Mouse (Mus musculus) heart, postnatal 0 days (tissue): Measurements from ENCODE around the gene Sptbn4. TPM values are rescaled to one million over a fixed set of nuclear protein-coding genes. Genes with fewer than 3 reads are reported as not detected.
"Not testable (repeated sequence)": the region's sequence is repeated elsewhere in the genome, so short reads cannot be mapped to it uniquely, and the experiment has no call there.

Experiments
- ATAC-seq: fragments of 200-750 bp; cut with Nextera tagmentation; 2 replicates; pipeline ENCODE4 v1.8.0; 2017; ENCODE audit warnings: low read depth, moderate number of reproducible peaks, moderate library complexity; ENCODE audit not compliant: insufficient read depth
- DNase-seq: peaks from one replicate; pipeline ENCODE4 v3.0.0-alpha.2; 2016; ENCODE audit warnings: low spot score
- H3K27ac ChIP-seq: fragments of 300-500 bp; sonication (generic); 2 replicates; pipeline ENCODE4 v1.5.1; 2014; ENCODE audit warnings: low read depth, mild to moderate bottlenecking
- H3K27me3 ChIP-seq: fragments of 300-500 bp; sonication (generic); 2 replicates; pipeline ENCODE4 v1.6.1; 2014; ENCODE audit warnings: low read length, mixed read lengths; ENCODE audit not compliant: control insufficient read depth, insufficient read depth
- H3K36me3 ChIP-seq: fragments of 300-500 bp; sonication (generic); replicated peaks from 2 replicates; pipeline ENCODE4 v1.6.1; 2014; ENCODE audit warnings: low read length, mixed read lengths; ENCODE audit not compliant: control insufficient read depth, insufficient read depth
- H3K4me1 ChIP-seq: fragments of 300-500 bp; sonication (generic); 2 replicates; pipeline ENCODE4 v1.6.1; 2014; ENCODE audit warnings: antibody characterized with exemption; ENCODE audit not compliant: control insufficient read depth, insufficient read depth
- H3K4me2 ChIP-seq: fragments of 300-500 bp; sonication (generic); 2 replicates; pipeline ENCODE4 v1.6.1; 2014; ENCODE audit warnings: low read depth, mild to moderate bottlenecking, low read length, moderate library complexity
- H3K4me3 ChIP-seq: fragments of 300-500 bp; sonication (generic); 2 replicates; pipeline ENCODE4 v1.5.1; 2014; ENCODE audit warnings: low read depth, low read length
- H3K9ac ChIP-seq: fragments of 300-500 bp; sonication (generic); replicated peaks from 2 replicates; pipeline ENCODE4 v1.6.1; 2014; ENCODE audit warnings: low read depth, low read length, mixed read lengths
- H3K9me3 ChIP-seq: fragments of 300-500 bp; sonication (generic); replicated peaks from 2 replicates; pipeline ENCODE4 v1.6.1; 2016; ENCODE audit warnings: low read length; ENCODE audit not compliant: control insufficient read depth
- CTCF ChIP-seq: IDR thresholded peaks from 2 replicates; pipeline ENCODE4 v1.5.1; 2016; ENCODE audit warnings: antibody characterized with exemption, control low read depth, low read depth
- EP300 ChIP-seq: IDR thresholded peaks from 2 replicates; pipeline ENCODE4 v1.6.1; 2016; ENCODE audit warnings: antibody characterized with exemption, low read depth
- WGBS: fragments of 180-500 bp; shearing (Covaris S2); extraction: QIAGEN DNeasy Blood & Tissue Kit; methylation state at CpG from one replicate; pipeline ENCODE4 v1.1.7; 2014; 5-methylcytosine and 5-hydroxymethylcytosine counted together
- polyA plus RNA-seq: library from polyadenylated mRNA; unstranded; fragments of >200 nt; fragmentation: Nextera tagmentation; extraction: Ambion mirVana; gene quantifications from 2 replicates; pipeline ENCODE4 v1.2.1, GENCODE M21; 2015
- total RNA-seq: library from RNA; depleted of rRNA; stranded (reverse); fragments of >200 nt; gene quantifications from 2 replicates; pipeline ENCODE4 v1.2.3, GENCODE M21; 2014; ENCODE audit warnings: low replicate concordance; rRNA removed

Sptbn4 gene
- total RNA-seq (0.12 TPM in 1 of 2 replicates, not detected in the other), polyA plus RNA-seq (0.05 and 0.07 TPM in 2 replicates)

DNA sequence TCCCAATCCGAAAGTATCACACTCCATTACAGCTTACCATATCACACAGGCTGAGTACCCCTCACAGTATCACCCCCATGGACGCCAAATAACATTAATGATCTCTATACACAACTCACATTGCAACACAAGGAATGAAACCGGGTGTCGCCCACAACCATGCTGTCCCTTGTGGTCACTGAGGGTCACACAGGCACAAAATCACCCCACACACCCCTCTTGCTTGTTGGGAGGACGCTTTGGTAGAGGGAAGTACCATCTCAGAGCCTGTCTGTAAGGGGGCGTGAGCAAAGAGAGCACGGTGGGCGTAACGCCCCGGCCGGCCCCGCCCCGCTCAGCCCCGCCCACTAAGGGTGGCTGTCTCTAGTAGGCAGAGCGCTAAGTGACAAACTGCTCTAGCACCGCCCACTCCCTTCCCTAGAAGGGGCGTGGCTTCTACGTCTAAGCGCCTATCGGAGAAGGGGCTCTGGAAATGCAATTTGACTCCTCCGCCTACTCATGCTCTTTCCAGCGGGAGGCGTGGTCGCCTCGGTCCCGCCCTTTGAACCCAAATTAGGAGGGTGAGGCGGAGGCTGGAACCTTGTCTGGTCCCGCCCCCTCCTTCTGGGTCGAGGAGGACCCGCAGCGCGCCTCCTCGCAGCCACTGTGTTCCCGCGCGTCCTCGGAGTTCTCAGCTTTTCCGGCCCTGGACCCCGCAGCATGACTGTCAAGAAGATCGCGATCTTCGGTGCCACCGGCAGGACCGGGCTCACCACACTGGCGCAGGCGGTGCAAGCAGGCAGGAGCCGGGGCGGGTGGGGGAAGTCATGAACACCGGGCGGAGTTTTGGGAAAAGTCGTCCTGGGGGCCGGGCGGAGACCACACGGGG, at the start of gene Sptbn4, which contains the start of gene Blvrb:
Gene Sptbn4, minus strand, starts transcription at position 268 of the 868 bp plus-strand sequence.
Gene Blvrb, plus strand, starts transcription at position 560 of the 868 bp plus-strand sequence.
- Histone ChIP-seq H3K27ac (peak within 1 kb of the TSS; percentile 43), H3K4me1 (peaks cover 6% of the 10 kb centered on the region), H3K27me3 (0 out of 2 replicates have a peak, but pooled peaks cover 15% of the 10 kb centered on the region), H3K9me3 (no peaks in the 10 kb centered on the region), H3K4me3 (peak within 1 kb of the TSS; percentile 53), H3K4me2 (peak within 1 kb of the TSS; percentile 83), H3K36me3 (no peaks in the 10 kb centered on the region), H3K9ac (peak within 1 kb of the TSS; percentile 40)
- TF ChIP-seq EP300 (no peak), CTCF (peak; percentile 38)
- DNase-seq: peak; percentile 100
- peak; percentile 97 for ATAC-seq
- under 1% methylated on average over 54 of the region's 54 CpGs for WGBS

DNA sequence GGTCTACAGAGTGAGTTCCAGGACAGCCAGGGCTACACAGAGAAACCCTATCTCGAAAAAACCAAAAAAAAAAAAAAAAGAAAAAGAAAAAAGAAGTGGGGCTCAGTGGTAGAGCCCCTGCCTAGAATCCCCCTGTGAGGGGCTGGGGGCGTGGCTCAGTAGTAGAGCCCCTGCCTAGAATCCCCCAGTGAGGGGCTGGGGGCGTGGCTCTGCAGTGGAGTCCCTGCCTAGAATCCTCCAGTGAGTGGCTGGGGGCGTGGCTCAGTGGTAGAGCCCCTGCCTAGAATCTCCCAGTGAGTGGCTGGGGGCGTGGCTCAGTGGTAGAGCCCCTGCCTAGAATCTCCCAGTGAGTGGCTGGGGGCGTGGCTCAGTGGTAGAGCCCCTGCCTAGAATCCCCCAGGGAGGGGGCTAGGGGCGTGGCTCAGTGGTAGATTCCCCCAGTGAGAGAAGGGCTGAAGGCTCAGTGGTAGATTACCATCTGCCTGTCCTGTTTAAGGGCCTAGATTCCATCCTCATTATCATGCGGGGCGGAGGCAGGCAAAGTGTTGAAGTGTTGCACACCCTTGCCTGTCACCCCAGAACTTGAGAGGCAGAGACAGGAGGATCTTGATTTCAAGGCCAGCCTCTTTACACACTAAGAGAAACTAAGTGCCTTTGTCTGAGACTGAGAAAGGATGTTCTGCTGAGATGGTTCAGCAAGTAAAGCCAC, 47.3 kb upstream of the Sptbn4 start:
- H3K36me3 ChIP-seq, ATAC-seq, H3K9me3 ChIP-seq, H3K27me3 ChIP-seq, DNase-seq, H3K27ac ChIP-seq, H3K4me1 ChIP-seq, H3K4me2 ChIP-seq, H3K4me3 ChIP-seq, H3K9ac ChIP-seq: not testable (repeated sequence)
- 88% methylated on average over 8 of the region's 9 CpGs for WGBS

DNA sequence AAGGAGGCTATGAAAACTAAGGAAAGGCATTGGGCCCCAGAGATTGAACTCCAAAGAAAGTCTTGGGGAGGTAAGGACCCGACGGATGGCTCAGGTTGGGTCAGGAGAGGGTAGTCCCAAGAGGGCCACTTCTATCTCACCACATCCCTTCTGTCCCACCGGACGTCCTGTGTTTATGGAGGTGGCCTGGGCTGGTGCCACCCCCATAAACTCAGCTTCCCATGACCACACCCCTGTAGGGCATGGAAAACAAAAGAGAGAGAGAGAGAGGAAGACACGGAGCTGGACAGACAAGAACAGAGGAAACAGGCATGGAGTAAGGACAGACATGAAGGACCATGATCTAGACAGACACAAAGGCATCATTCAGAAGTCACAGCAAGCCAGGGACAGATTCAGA, 46.0 kb upstream of the Sptbn4 start:
- ATAC-seq (no peak), DNase-seq (no peak)
- Histone ChIP-seq H3K4me3 (no peak overlapping the region), H3K4me1 (peaks cover 11% of the 10 kb centered on the region), H3K9ac (no peak overlapping the region), H3K27me3 (no peaks in the 10 kb centered on the region), H3K4me2 (no peak overlapping the region), H3K9me3 (no peaks in the 10 kb centered on the region), H3K27ac (0 out of 2 replicates have a peak overlapping the region, but pooled peaks have one; percentile 95), H3K36me3 (peaks cover 11% of the 10 kb centered on the region; the same call in 1 of the 2 replicates)
- 75% methylated on average over 5 of the region's 5 CpGs for WGBS
- no peak for TF ChIP-seq CTCF
- no peak for TF ChIP-seq EP300

DNA sequence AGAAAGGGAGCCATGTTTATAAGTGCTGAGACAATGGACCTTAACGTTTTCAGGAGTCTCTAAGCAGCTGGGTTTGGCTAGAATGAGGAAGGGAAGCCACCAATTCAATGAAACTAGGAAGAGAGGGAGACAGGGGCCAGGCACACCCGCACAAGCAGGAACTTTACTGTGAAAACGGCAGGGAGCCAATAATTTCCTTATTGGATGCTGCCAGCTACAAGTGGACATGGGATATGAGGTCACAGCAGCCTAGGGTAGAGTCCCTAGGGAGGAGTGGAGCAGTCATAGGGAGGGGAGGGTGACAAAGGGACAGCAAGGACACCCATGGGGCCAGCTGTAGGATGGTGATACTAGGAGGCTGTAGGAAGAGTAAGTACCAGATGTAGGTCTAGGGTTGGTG, 45.5 kb upstream of the Sptbn4 start:
- Histone ChIP-seq H3K4me2 (no peak overlapping the region), H3K27me3 (no peaks in the 10 kb centered on the region), H3K4me3 (no peak overlapping the region), H3K4me1 (peaks cover 15% of the 10 kb centered on the region), H3K9ac (no peak overlapping the region), H3K27ac (0 out of 2 replicates have a peak overlapping the region, but pooled peaks have one; percentile 95), H3K9me3 (no peaks in the 10 kb centered on the region), H3K36me3 (peaks cover 11% of the 10 kb centered on the region; the same call in 1 of the 2 replicates)
- 51% methylated on average over 3 of the region's 3 CpGs for WGBS
- no peak for DNase-seq
- TF ChIP-seq EP300: no peak
- TF ChIP-seq CTCF: no peak
- no peak for ATAC-seq

DNA sequence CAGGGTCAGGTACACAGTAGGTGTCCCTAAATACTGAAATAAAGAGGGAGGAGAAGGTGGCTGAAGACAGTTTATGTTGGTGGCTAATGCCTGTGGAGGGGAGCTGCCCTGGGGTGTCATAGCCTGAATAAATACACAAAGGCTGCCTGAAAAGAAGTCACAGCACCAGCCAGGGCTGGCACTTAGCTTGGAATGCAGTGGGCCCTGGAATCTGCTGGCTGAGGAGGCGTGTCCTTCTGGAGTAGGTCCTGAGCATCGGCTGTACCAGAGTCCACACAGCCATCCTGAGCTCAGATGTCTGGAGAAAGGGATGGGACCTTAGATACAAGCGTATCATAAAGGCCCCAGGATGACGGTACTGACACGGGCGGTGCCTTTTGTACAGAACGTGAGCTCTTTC, 44.4 kb upstream of the Sptbn4 start:
- H3K36me3 ChIP-seq: peaks cover 11% of the 10 kb centered on the region; the same call in 1 of the 2 replicates
- H3K4me3 ChIP-seq: no peak overlapping the region
- no peak for ATAC-seq
- H3K9ac ChIP-seq: no peak overlapping the region
- 37% methylated on average over 7 of the region's 7 CpGs for WGBS
- no peaks in the 10 kb centered on the region for H3K27me3 ChIP-seq
- peaks cover 15% of the 10 kb centered on the region for H3K4me1 ChIP-seq
- TF ChIP-seq EP300 (no peak), CTCF (no peak)
- H3K27ac ChIP-seq: peak overlapping the region; percentile 95
- no peak overlapping the region for H3K4me2 ChIP-seq
- no peaks in the 10 kb centered on the region for H3K9me3 ChIP-seq
- DNase-seq: peak; percentile 60
